Mouse (Mus musculus) MEL (cell line): ENCODE measurements around the gene Pbx4.

Experiments
- CHD2 ChIP-seq: IDR thresholded peaks from 2 replicates; pipeline ENCODE4 v1.6.1; 2011; ENCODE audit warnings: low read length, improper control_type of control experiment
- CTCF ChIP-seq, 3 experiments: IDR thresholded peaks in 2 of 3; conservative IDR thresholded peaks in 1 of 3; 2 replicates each; pipeline ENCODE4 v1.5.1; 2011 to 2012; ENCODE audit warnings: low read length in 3 of 3, low read depth in 2 of 3, mild to moderate bottlenecking in 2 of 3, improper control_type of control experiment in 1 of 3, inconsistent platforms in 1 of 3, mixed read lengths in 1 of 3, moderate library complexity in 1 of 3; ENCODE audit not compliant: control insufficient read depth in 1 of 3, insufficient read depth in 1 of 3, poor library complexity in 1 of 3, severe bottlenecking in 1 of 3
- E2F4 ChIP-seq: IDR thresholded peaks from 2 replicates; pipeline ENCODE4 v1.6.1; 2011; ENCODE audit warnings: low read depth, low read length, improper control_type of control experiment, borderline replicate concordance
- GABPA ChIP-seq: IDR thresholded peaks from 2 replicates; pipeline ENCODE4 v1.6.1; 2012; ENCODE audit warnings: low read depth, mild to moderate bottlenecking, inconsistent platforms, low read length, improper control_type of control experiment, moderate library complexity
- GATA1 ChIP-seq: IDR thresholded peaks from 2 replicates; pipeline ENCODE4 v1.6.1; 2011; ENCODE audit warnings: low read depth, low read length, improper control_type of control experiment
- RAD21 ChIP-seq: IDR thresholded peaks from 2 replicates; pipeline ENCODE4 v1.6.1; 2011; ENCODE audit warnings: mild to moderate bottlenecking, low read depth, low read length, improper control_type of control experiment
- USF1 ChIP-seq: IDR thresholded peaks from 2 replicates; pipeline ENCODE4 v1.6.1; 2014; ENCODE audit warnings: low read depth, mild to moderate bottlenecking, inconsistent platforms, low read length, improper control_type of control experiment, moderate library complexity

GRCm38 (mm10) chr8:69850926-69851506, 18.7 kb downstream of the Pbx4 start:
- TF ChIP-seq E2F4 = no peak
- TF ChIP-seq CTCF (IDR thresholded peaks at IDR 0.05 in 2 of 3, conservative IDR thresholded peaks at IDR 0.05 in 1 of 3; ENCODE audit: control insufficient read depth in 1 of 3, insufficient read depth in 1 of 3, low read depth in 2 of 3, low read length in 3 of 3, poor library complexity in 1 of 3, severe bottlenecking in 1 of 3) = no peak
- TF ChIP-seq USF1 = no peak
- no peak for TF ChIP-seq GABPA
- TF ChIP-seq CHD2 = no peak
- TF ChIP-seq RAD21 = no peak
- TF ChIP-seq GATA1 = no peak
